Mouse (Mus musculus): ENCODE results near the gene Btbd3. TPM values are rescaled to one million over a fixed set of nuclear protein-coding genes. Genes with fewer than 3 reads are reported as not detected.
A peak's percentile ranks its signal among the peaks of the same experiment; 100 is the strongest.

The Btbd3 gene
- polyA plus RNA-seq, 1 experiment from 2014 or later = 18.3 TPM

DNA sequence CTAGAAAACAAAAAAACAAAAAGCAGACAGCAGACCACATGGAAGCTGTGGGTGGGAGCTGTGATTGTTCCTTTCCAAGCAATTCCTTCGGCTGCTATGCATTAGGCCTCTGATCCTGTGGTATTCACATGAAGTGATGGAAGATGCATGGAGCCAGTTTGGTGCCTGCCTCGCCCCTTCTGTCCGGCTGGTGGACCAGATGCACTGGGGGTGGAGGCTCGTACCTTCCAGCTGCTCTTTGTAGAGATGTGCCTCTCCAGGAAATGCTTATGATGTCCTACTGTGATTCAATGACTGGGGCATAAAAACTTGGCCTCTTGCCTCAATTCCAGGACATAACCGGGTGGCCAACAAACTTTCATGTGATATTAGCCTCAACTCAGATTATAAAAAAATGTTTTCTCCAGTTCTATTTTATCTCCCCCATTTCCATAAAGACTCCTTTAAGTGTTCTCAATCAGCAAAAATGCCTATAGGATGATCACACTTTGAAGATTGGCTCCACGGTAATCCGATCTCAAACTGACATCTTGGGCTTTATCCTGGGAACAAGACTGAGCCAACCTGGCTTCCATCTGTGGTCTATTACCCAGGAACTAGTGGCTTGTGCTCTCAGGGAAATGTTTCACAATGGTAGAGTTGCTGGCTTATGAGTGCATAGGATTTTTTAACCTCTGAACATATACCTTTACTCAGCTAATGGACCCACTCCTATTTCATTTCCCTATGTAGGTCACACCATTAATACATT, 331.6 kb downstream of the Btbd3 start:
- Histone ChIP-seq H3K36me3 (ENCODE audit: control insufficient read depth, insufficient read depth, low read length) (no peaks in the 10 kb centered on the region), H3K27me3 (ENCODE audit: control insufficient read depth, insufficient read depth, low read length) (no peaks in the 10 kb centered on the region), H3K9me3 (ENCODE audit: control insufficient read depth, low read length) (no peaks in the 10 kb centered on the region), H3K27ac (ENCODE audit: low read depth, low read length) (no peak overlapping the region), H3K4me3 (ENCODE audit: low read depth, low read length) (no peak overlapping the region), H3K9ac (ENCODE audit: low read length) (no peak overlapping the region), H3K4me1 (ENCODE audit: control insufficient read depth, insufficient read depth, low read length) (no peaks in the 10 kb centered on the region), H3K4me2 (no peak overlapping the region)
- ATAC-seq (ENCODE audit: low FRiP score) = no peak
- 86% methylated on average over 7 of the region's 7 CpGs for WGBS
- DNase-seq (ENCODE audit: low spot score, missing footprints) = peak; percentile 69

DNA sequence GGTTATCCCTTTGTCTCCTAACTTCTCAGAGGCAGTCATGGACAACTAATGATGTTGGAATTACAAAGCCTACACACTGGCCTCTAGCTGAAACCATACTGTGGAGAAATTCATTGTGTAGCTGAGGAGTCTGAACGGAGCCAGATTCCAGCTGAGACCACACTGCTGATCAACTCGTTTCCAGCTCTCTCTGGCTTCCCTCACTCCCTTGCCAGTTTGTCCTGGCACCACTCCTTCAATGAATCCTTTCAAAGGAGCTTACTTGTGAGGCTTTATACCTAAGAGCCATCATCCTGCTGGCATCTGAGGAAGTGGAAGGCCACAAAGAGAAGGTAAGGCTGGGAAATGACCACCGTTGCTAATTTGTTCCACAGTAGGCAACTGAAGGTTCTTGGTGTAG, 332.7 kb downstream of the Btbd3 start:
- Histone ChIP-seq H3K9ac (ENCODE audit: low read length) (no peak overlapping the region), H3K9me3 (ENCODE audit: control insufficient read depth, low read length) (no peaks in the 10 kb centered on the region), H3K4me2 (no peak overlapping the region), H3K27me3 (ENCODE audit: control insufficient read depth, insufficient read depth, low read length) (no peaks in the 10 kb centered on the region), H3K4me1 (ENCODE audit: control insufficient read depth, insufficient read depth, low read length) (no peaks in the 10 kb centered on the region), H3K27ac (ENCODE audit: low read depth, low read length) (no peak overlapping the region), H3K36me3 (ENCODE audit: control insufficient read depth, insufficient read depth, low read length) (no peaks in the 10 kb centered on the region), H3K4me3 (ENCODE audit: low read depth, low read length) (no peak overlapping the region)
- 65% methylated on average over 3 of the region's 3 CpGs for WGBS
- DNase-seq (ENCODE audit: low spot score, missing footprints) (peak; percentile 37), ATAC-seq (ENCODE audit: low FRiP score) (no peak)

DNA sequence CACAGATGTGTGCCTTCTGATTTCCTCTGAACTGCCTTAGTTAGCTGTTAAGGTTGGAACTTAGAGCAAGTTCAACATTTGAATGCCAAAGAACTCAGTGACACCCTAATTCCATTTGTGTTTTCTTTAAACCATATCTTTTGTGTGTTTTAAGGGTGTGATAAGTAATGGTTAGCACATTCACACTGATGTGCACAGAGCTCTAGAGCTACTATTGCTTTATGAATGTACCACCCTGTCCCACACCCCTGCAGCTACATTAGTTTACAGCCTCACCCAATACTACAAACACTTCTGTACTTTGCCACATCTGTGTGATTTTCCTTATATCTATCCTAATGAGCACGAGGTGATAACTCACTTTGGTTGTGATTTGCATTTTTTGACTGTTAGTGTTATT, 333.9 kb downstream of the Btbd3 start:
- no peak overlapping the region for H3K4me3 ChIP-seq (ENCODE audit: low read depth, low read length)
- no peak overlapping the region for H3K4me2 ChIP-seq
- ATAC-seq (ENCODE audit: low FRiP score) (no peak), DNase-seq (ENCODE audit: low spot score, missing footprints) (peak; percentile 65)
- 77% methylated on average over 1 of the region's 1 CpGs for WGBS
- no peak overlapping the region for H3K27ac ChIP-seq (ENCODE audit: low read depth, low read length)
- no peaks in the 10 kb centered on the region for H3K36me3 ChIP-seq (ENCODE audit: control insufficient read depth, insufficient read depth, low read length)
- H3K9ac ChIP-seq (ENCODE audit: low read length) = no peak overlapping the region
- no peaks in the 10 kb centered on the region for H3K27me3 ChIP-seq (ENCODE audit: control insufficient read depth, insufficient read depth, low read length)
- H3K4me1 ChIP-seq (ENCODE audit: control insufficient read depth, insufficient read depth, low read length) = no peaks in the 10 kb centered on the region
- H3K9me3 ChIP-seq (ENCODE audit: control insufficient read depth, low read length) = no peaks in the 10 kb centered on the region

DNA sequence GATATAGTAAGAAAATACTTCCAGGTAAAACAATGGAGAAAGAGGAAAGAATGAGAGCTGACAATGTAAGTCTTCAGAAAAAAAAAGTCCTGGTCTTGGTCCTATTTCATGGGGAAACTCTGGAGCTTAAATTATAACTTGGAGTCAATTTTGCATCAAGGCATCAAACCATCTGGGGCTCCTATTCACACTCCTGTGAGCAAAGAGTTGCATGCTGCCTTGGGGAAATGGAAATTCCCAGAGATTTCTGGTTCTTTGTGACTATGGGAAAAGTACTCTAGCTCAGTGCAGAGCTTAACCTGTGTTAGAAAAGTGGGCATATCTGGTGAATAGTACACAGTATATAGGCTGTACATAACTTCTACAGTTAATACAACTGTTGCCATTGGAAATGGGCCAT, 356.0 kb downstream of the Btbd3 start:
- H3K27me3 ChIP-seq (ENCODE audit: control insufficient read depth, insufficient read depth, low read length) = no peaks in the 10 kb centered on the region
- no peak overlapping the region for H3K4me3 ChIP-seq (ENCODE audit: low read depth, low read length)
- no peaks in the 10 kb centered on the region for H3K4me1 ChIP-seq (ENCODE audit: control insufficient read depth, insufficient read depth, low read length)
- H3K9me3 ChIP-seq (ENCODE audit: control insufficient read depth, low read length) = no peaks in the 10 kb centered on the region
- H3K4me2 ChIP-seq = no peak overlapping the region
- no peak overlapping the region for H3K27ac ChIP-seq (ENCODE audit: low read depth, low read length)
- DNase-seq (ENCODE audit: low spot score, missing footprints) (peak; percentile 1), ATAC-seq (ENCODE audit: low FRiP score) (no peak)
- H3K9ac ChIP-seq (ENCODE audit: low read length) = no peak overlapping the region
- H3K36me3 ChIP-seq (ENCODE audit: control insufficient read depth, insufficient read depth, low read length) = no peaks in the 10 kb centered on the region

DNA sequence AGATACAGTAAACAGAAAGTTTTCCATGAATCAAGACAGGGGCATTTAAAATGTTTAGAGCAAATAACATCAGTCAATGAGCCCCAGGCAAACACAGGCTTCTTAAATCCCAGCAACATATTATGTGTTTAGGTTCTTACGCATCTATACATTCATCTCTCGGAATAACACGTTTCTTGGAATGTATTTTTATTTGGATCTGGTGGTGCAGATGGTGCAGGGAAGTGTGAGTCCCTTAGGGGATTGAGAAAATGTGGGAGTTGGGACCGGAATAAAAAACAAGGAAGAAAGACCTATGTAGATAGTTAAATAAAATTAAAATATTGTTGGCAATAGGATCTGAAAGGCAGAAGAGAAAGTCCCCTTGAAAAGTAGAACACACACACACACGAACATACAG, 361.1 kb downstream of the Btbd3 start:
- Histone ChIP-seq H3K9me3 (ENCODE audit: control insufficient read depth, low read length) (no peaks in the 10 kb centered on the region), H3K4me3 (ENCODE audit: low read depth, low read length) (no peak overlapping the region), H3K27ac (ENCODE audit: low read depth, low read length) (no peak overlapping the region), H3K27me3 (ENCODE audit: control insufficient read depth, insufficient read depth, low read length) (no peaks in the 10 kb centered on the region), H3K4me1 (ENCODE audit: control insufficient read depth, insufficient read depth, low read length) (no peaks in the 10 kb centered on the region), H3K9ac (ENCODE audit: low read length) (no peak overlapping the region), H3K36me3 (ENCODE audit: control insufficient read depth, insufficient read depth, low read length) (no peaks in the 10 kb centered on the region), H3K4me2 (no peak overlapping the region)
- ATAC-seq (ENCODE audit: low FRiP score) (no peak), DNase-seq (ENCODE audit: low spot score, missing footprints) (peak; percentile 17)
- WGBS = 89% methylated on average over 5 of the region's 5 CpGs

Measured in midbrain, embryonic 11.5 days (tissue).